Mouse (Mus musculus): ENCODE results near the gene Myod1.

Gene Myod1

GRCm38 (mm10) chr7:46376172-46377007, at the start of gene Myod1:
Gene Myod1, plus strand, starts transcription at chr7:46376474.
- DNase-seq (ENCODE audit: low read depth), result no peak

GRCm38 (mm10) chr7:46327896-46328295, 48.4 kb upstream of the Myod1 start:
- no peak for DNase-seq (ENCODE audit: low read depth)

GRCm38 (mm10) chr7:46337397-46337796, 38.9 kb upstream of the Myod1 start:
- DNase-seq (ENCODE audit: low read depth), result no peak

GRCm38 (mm10) chr7:46339818-46340217, 36.5 kb upstream of the Myod1 start:
- DNase-seq (ENCODE audit: low read depth), result no peak

- DNase-seq (ENCODE audit: low read depth), result no peak
Observed at GRCm38 (mm10) chr7:46340295-46340694, 36.0 kb upstream of the Myod1 start.

- DNase-seq (ENCODE audit: low read depth), result no peak
Observed at GRCm38 (mm10) chr7:46341471-46341870, 34.8 kb upstream of the Myod1 start.

GRCm38 (mm10) chr7:46347692-46348091, 28.6 kb upstream of the Myod1 start:
- DNase-seq (ENCODE audit: low read depth), result no peak

- DNase-seq (ENCODE audit: low read depth), result no peak
Observed at GRCm38 (mm10) chr7:46348813-46349212, 27.5 kb upstream of the Myod1 start.

GRCm38 (mm10) chr7:46350119-46350702, 26.1 kb upstream of the Myod1 start:
- no peak for DNase-seq (ENCODE audit: low read depth)

GRCm38 (mm10) chr7:46352748-46353147, 23.5 kb upstream of the Myod1 start:
- no peak for DNase-seq (ENCODE audit: low read depth)

GRCm38 (mm10) chr7:46353216-46353615, 23.1 kb upstream of the Myod1 start:
- no peak for DNase-seq (ENCODE audit: low read depth)

GRCm38 (mm10) chr7:46353875-46354274, 22.4 kb upstream of the Myod1 start:
- DNase-seq (ENCODE audit: low read depth), result no peak

GRCm38 (mm10) chr7:46361776-46362175, 14.5 kb upstream of the Myod1 start:
- DNase-seq (ENCODE audit: low read depth), result no peak

GRCm38 (mm10) chr7:46364154-46364553, 12.1 kb upstream of the Myod1 start:
- DNase-seq (ENCODE audit: low read depth), result no peak

- DNase-seq (ENCODE audit: low read depth), result no peak
Observed at GRCm38 (mm10) chr7:46365810-46366209, 10.5 kb upstream of the Myod1 start.

GRCm38 (mm10) chr7:46371104-46371503, 5.2 kb upstream of the Myod1 start:
- no peak for DNase-seq (ENCODE audit: low read depth)

- no peak for DNase-seq (ENCODE audit: low read depth)
Observed at GRCm38 (mm10) chr7:46377008-46377346, 703 bp downstream of the Myod1 start.

- DNase-seq (ENCODE audit: low read depth), result no peak
Observed at GRCm38 (mm10) chr7:46378123-46378522, 1.8 kb downstream of the Myod1 start.

GRCm38 (mm10) chr7:46378983-46379382, 2.7 kb downstream of the Myod1 start:
- DNase-seq (ENCODE audit: low read depth), result no peak

- DNase-seq (ENCODE audit: low read depth), result no peak
Observed at GRCm38 (mm10) chr7:46380625-46381024, 4.4 kb downstream of the Myod1 start.

GRCm38 (mm10) chr7:46387430-46387829, 11.2 kb downstream of the Myod1 start:
- no peak for DNase-seq (ENCODE audit: low read depth)

- no peak for DNase-seq (ENCODE audit: low read depth)
Observed at GRCm38 (mm10) chr7:46389456-46390085, 13.3 kb downstream of the Myod1 start.

- DNase-seq (ENCODE audit: low read depth), result no peak
Observed at GRCm38 (mm10) chr7:46390226-46390625, 14.0 kb downstream of the Myod1 start.

Measured in fibroblast of lung, adult 2 months (primary cell).